ENCODE assay signal across 10 mouse cellular contexts in genomic region chr11:4076633-4077032, GRCm38 (mm10). TPM values are rescaled to one million over a fixed set of nuclear protein-coding genes. Genes with fewer than 3 reads are reported as not detected.
DNase-seq lines count a peak whose midpoint lies in the region; ATAC-seq and TF ChIP-seq lines count a peak whose summit lies in the region.
"Had no signal": no experiment of that assay in that cellular context is flagged by ENCODE, and none has a peak within 500 bp of the region (broad histone marks: within the 10 kb centered on the region; RNA-seq: fewer than 3 reads in every experiment).

No protein-coding gene starts in this region.

- H3K4me2 ChIP-seq in midbrain, postnatal 0 days (ENCODE audit: low read depth, low read length, poor library complexity, severe bottlenecking) = no peak overlapping the region
- no peak overlapping the region for H3K4me2 ChIP-seq in embryonic facial prominence, embryonic 11.5 days (ENCODE audit: low read depth, low read length)
- H3K4me2 ChIP-seq: embryonic facial prominence, embryonic 13.5 days; limb, embryonic 15.5 days had no signal

- no peak overlapping the region for H3K27ac ChIP-seq in midbrain, embryonic 10.5 days (replicated peaks)
- H3K27ac ChIP-seq in midbrain, postnatal 0 days (ENCODE audit: low read depth, low read length) = no peak overlapping the region
- no peak overlapping the region for H3K27ac ChIP-seq in embryonic facial prominence, embryonic 11.5 days (replicated peaks; ENCODE audit: low read depth, low read length)
- H3K27ac ChIP-seq: embryonic facial prominence, embryonic 13.5 days; limb, embryonic 15.5 days had no signal

- no peaks in the 10 kb centered on the region for H3K4me1 ChIP-seq in midbrain, embryonic 10.5 days
- no peaks in the 10 kb centered on the region for H3K4me1 ChIP-seq in midbrain, postnatal 0 days (ENCODE audit: insufficient read depth, low read length)
- no peaks in the 10 kb centered on the region for H3K4me1 ChIP-seq in embryonic facial prominence, embryonic 11.5 days (ENCODE audit: control insufficient read depth, insufficient read depth, low read length)
- H3K4me1 ChIP-seq: embryonic facial prominence, embryonic 13.5 days; limb, embryonic 15.5 days had no signal

- no peaks in the 10 kb centered on the region for H3K9me3 ChIP-seq in midbrain, embryonic 10.5 days (replicated peaks)
- no peaks in the 10 kb centered on the region for H3K9me3 ChIP-seq in midbrain, postnatal 0 days (ENCODE audit: low read length)
- H3K9me3 ChIP-seq in embryonic facial prominence, embryonic 11.5 days (replicated peaks; ENCODE audit: control insufficient read depth, low read length) = no peaks in the 10 kb centered on the region
- H3K9me3 ChIP-seq: embryonic facial prominence, embryonic 13.5 days; limb, embryonic 15.5 days had no signal

- no peak overlapping the region for H3K9ac ChIP-seq in midbrain, postnatal 0 days (replicated peaks; ENCODE audit: low read length, poor library complexity, severe bottlenecking)
- H3K9ac ChIP-seq in embryonic facial prominence, embryonic 11.5 days (replicated peaks; ENCODE audit: low read length) = no peak overlapping the region
- H3K9ac ChIP-seq: embryonic facial prominence, embryonic 13.5 days; limb, embryonic 15.5 days had no signal

- H3K4me3 ChIP-seq in midbrain, embryonic 10.5 days = no peak overlapping the region
- H3K4me3 ChIP-seq in midbrain, postnatal 0 days (ENCODE audit: low read depth, low read length) = no peak overlapping the region
- no peak overlapping the region for H3K4me3 ChIP-seq in embryonic facial prominence, embryonic 11.5 days (ENCODE audit: low read depth, low read length)
- H3K4me3 ChIP-seq: embryonic facial prominence, embryonic 13.5 days; limb, embryonic 15.5 days had no signal

- WGBS in midbrain, embryonic 10.5 days = 16% methylated on average over 8 of the region's 8 CpGs
- 16% methylated on average over 8 of the region's 8 CpGs for WGBS in midbrain, postnatal 0 days
- WGBS in embryonic facial prominence, embryonic 11.5 days = 12% methylated on average over 8 of the region's 8 CpGs

- no peak for ATAC-seq in midbrain, postnatal 0 days (ENCODE audit: low FRiP score)
- ATAC-seq in embryonic facial prominence, embryonic 11.5 days (replicated peaks; ENCODE audit: insufficient number of reproducible peaks, low FRiP score, low TSS enrichment, low read depth) = no peak
- no peak for ATAC-seq in cerebellum, adult (ENCODE audit: insufficient number of reproducible peaks, low FRiP score, low TSS enrichment)

- H3K36me3 ChIP-seq in midbrain, embryonic 10.5 days = no peaks in the 10 kb centered on the region
- H3K36me3 ChIP-seq in midbrain, postnatal 0 days (ENCODE audit: insufficient read depth, low read length) = no peaks in the 10 kb centered on the region
- H3K36me3 ChIP-seq in embryonic facial prominence, embryonic 11.5 days (replicated peaks; ENCODE audit: control insufficient read depth, insufficient read depth, low read depth, low read length) = no peaks in the 10 kb centered on the region
- H3K36me3 ChIP-seq: embryonic facial prominence, embryonic 13.5 days; limb, embryonic 15.5 days had no signal

- DNase-seq in midbrain, embryonic 10.5 days (ENCODE audit: low spot score) = peak; percentile 49
- DNase-seq in midbrain, postnatal 0 days (ENCODE audit: low spot score) = no peak
- DNase-seq in adrenal gland, adult 18-20 months (ENCODE audit: low spot score in 2 of 2) = peak; percentile 32 to 55
- DNase-seq in embryonic facial prominence, embryonic 11.5 days (ENCODE audit: low spot score) = peak; percentile 84
- DNase-seq in ovary, postnatal 36 days (ENCODE audit: low spot score) = peak; percentile 65
- DNase-seq in right cerebral cortex, postnatal 10 days (ENCODE audit: low spot score in 2 of 2) = no peak
- no peak for DNase-seq in heart, adult 9 months (ENCODE audit: low spot score in 2 of 2)

- no peaks in the 10 kb centered on the region for H3K27me3 ChIP-seq in midbrain, embryonic 10.5 days (ENCODE audit: low read depth, poor library complexity, severe bottlenecking)
- H3K27me3 ChIP-seq in midbrain, postnatal 0 days (ENCODE audit: insufficient read depth, low read length) = no peaks in the 10 kb centered on the region
- no peaks in the 10 kb centered on the region for H3K27me3 ChIP-seq in embryonic facial prominence, embryonic 11.5 days (ENCODE audit: control insufficient read depth, insufficient read depth, low read length)
- H3K27me3 ChIP-seq: embryonic facial prominence, embryonic 13.5 days; limb, embryonic 15.5 days had no signal

- no peak for TF ChIP-seq CTCF in midbrain, postnatal 0 days (IDR thresholded peaks at IDR 0.05)

RNA-seq across cellular contexts. Expression of gene Sec14l3, which starts 12.0 kb away (rescaled TPM):
- polyA plus RNA-seq in midbrain, embryonic 10.5 days (2016; fragmentation: Nextera tagmentation; extraction: Ambion mirVana) = not detected in 2 replicates
- 1.5 and 1.8 TPM in 2 replicates for total RNA-seq in midbrain, postnatal 0 days (2014; rRNA removed)
- 4.3 and 5.1 TPM in 2 replicates for polyA plus RNA-seq in midbrain, postnatal 0 days (2015; fragmentation: Nextera tagmentation; extraction: Ambion mirVana)
- not detected for total RNA-seq in adrenal gland, adult 18-20 months (2021)
- polyA plus RNA-seq in embryonic facial prominence, embryonic 11.5 days (2014; fragmentation: Nextera tagmentation; extraction: Ambion mirVana) = not detected in 2 replicates
- polyA plus RNA-seq: embryonic facial prominence, embryonic 13.5 days; limb, embryonic 15.5 days had no signal

RNA-seq across cellular contexts. Expression of gene Mtfp1, which starts 18.6 kb away (rescaled TPM):
- polyA plus RNA-seq in midbrain, embryonic 10.5 days (2016; fragmentation: Nextera tagmentation; extraction: Ambion mirVana) = 8.1 and 10.3 TPM in 2 replicates
- 13.5 and 17.7 TPM in 2 replicates for total RNA-seq in midbrain, postnatal 0 days (2014; rRNA removed)
- polyA plus RNA-seq in midbrain, postnatal 0 days (2015; fragmentation: Nextera tagmentation; extraction: Ambion mirVana) = 15.4 and 19.6 TPM in 2 replicates
- total RNA-seq in adrenal gland, adult 18-20 months (2021) = 10 to 100 TPM; 23.5 to 30.9 TPM
- 6.7 and 8.7 TPM in 2 replicates for polyA plus RNA-seq in embryonic facial prominence, embryonic 11.5 days (2014; fragmentation: Nextera tagmentation; extraction: Ambion mirVana)

RNA-seq across cellular contexts. Expression of gene Sec14l4, which starts 45.4 kb away (rescaled TPM):
- not detected in 2 replicates for polyA plus RNA-seq in midbrain, embryonic 10.5 days (2016; fragmentation: Nextera tagmentation; extraction: Ambion mirVana)
- not detected in 2 replicates for total RNA-seq in midbrain, postnatal 0 days (2014; rRNA removed)
- 0.05 TPM in 1 of 2 replicates, not detected in the other for polyA plus RNA-seq in midbrain, postnatal 0 days (2015; fragmentation: Nextera tagmentation; extraction: Ambion mirVana)
- 1 to 10 TPM; 5.6 to 6.5 TPM for total RNA-seq in adrenal gland, adult 18-20 months (2021)
- polyA plus RNA-seq in embryonic facial prominence, embryonic 11.5 days (2014; fragmentation: Nextera tagmentation; extraction: Ambion mirVana) = not detected in 2 replicates

RNA-seq across cellular contexts. Expression of gene Sec14l2, which starts 46.6 kb away (rescaled TPM):
- 2.2 and 2.9 TPM in 2 replicates for polyA plus RNA-seq in midbrain, embryonic 10.5 days (2016; fragmentation: Nextera tagmentation; extraction: Ambion mirVana)
- total RNA-seq in midbrain, postnatal 0 days (2014; rRNA removed) = 8.2 and 13.2 TPM in 2 replicates
- 5.5 and 6.9 TPM in 2 replicates for polyA plus RNA-seq in midbrain, postnatal 0 days (2015; fragmentation: Nextera tagmentation; extraction: Ambion mirVana)
- total RNA-seq in adrenal gland, adult 18-20 months (2021) = 1 to 10 TPM; 1.5 to 1.7 TPM
- polyA plus RNA-seq in embryonic facial prominence, embryonic 11.5 days (2014; fragmentation: Nextera tagmentation; extraction: Ambion mirVana) = 1.3 and 1.5 TPM in 2 replicates

RNA-seq across cellular contexts. Expression of gene Rnf215, which starts 58.4 kb away (rescaled TPM):
- 21.3 and 29.3 TPM in 2 replicates for polyA plus RNA-seq in midbrain, embryonic 10.5 days (2016; fragmentation: Nextera tagmentation; extraction: Ambion mirVana)
- 93.8 and 112 TPM in 2 replicates for total RNA-seq in midbrain, postnatal 0 days (2014; rRNA removed)
- polyA plus RNA-seq in midbrain, postnatal 0 days (2015; fragmentation: Nextera tagmentation; extraction: Ambion mirVana) = 49.2 and 52.9 TPM in 2 replicates
- total RNA-seq in adrenal gland, adult 18-20 months (2021) = 10 to 100 TPM; 22.7 to 23.7 TPM
- polyA plus RNA-seq in embryonic facial prominence, embryonic 11.5 days (2014; fragmentation: Nextera tagmentation; extraction: Ambion mirVana) = 26.1 and 26.4 TPM in 2 replicates

Comparison
In these comparisons a context has a peak if more than half of its experiments do, and no peak if none do; other contexts are left out.
1. DNase-seq: peak in midbrain, embryonic 10.5 days (single experiment), adrenal gland, adult 18-20 months (2 of 2), embryonic facial prominence, embryonic 11.5 days (single experiment) and ovary, postnatal 36 days (single experiment); none in midbrain, postnatal 0 days (single experiment), right cerebral cortex, postnatal 10 days (0 of 2) and heart, adult 9 months (0 of 2).